Mouse (Mus musculus) monocyte, adult 5-6 weeks (primary cell): Measurements from ENCODE around the gene Gm3047. TPM values are rescaled to one million over a fixed set of nuclear protein-coding genes. Genes with fewer than 3 reads are reported as not detected.
"Not testable (repeated sequence)": the region's sequence is repeated elsewhere in the genome, so short reads cannot be mapped to it uniquely, and the experiment has no call there.

Experiments used
- ATAC-seq: fragments of 153-309, 156-312 bp; replicated peaks from 2 replicates; pipeline ENCODE4 v1.8.0; 2017; ENCODE audit warnings: mild to moderate bottlenecking; ENCODE audit not compliant: low TSS enrichment, insufficient number of reproducible peaks, severe bottlenecking, poor library complexity, low FRiP score
- total RNA-seq: library from RNA; stranded (forward); fragments of 200-1000, 200-491, 200-594 nt; gene quantifications from 3 replicates; pipeline ENCODE4 v1.2.3, GENCODE M21; 2017

Gene Gm3047
- total RNA-seq, result not detected in 3 replicates

- not testable (repeated sequence) for ATAC-seq
Observed at GRCm38 (mm10) chr14:4555105-4555504, at the start of gene Gm3047. Gene Gm3047, plus strand, starts transcription at chr14:4555405.

Other genes with a start within 250 kb of the Gm3047 start
- not detected in 3 replicates for gene Gm3149, start 238.1 kb upstream of the Gm3047 start, total RNA-seq
- gene 2610042L04Rik, start 220.6 kb upstream of the Gm3047 start, total RNA-seq, result not detected in 3 replicates
- gene Gm3159, start 157.9 kb upstream of the Gm3047 start, total RNA-seq, result not detected in 3 replicates
- not detected in 3 replicates for gene Gm3164, start 140.0 kb upstream of the Gm3047 start, total RNA-seq
- not detected in 3 replicates for gene Gm3173, start 124.4 kb upstream of the Gm3047 start, total RNA-seq
- not detected in 3 replicates for gene Gm3182, start 73.7 kb upstream of the Gm3047 start, total RNA-seq
- not detected in 3 replicates for gene Gm8159, start 76.9 kb downstream of the Gm3047 start, total RNA-seq
- not detected in 3 replicates for gene Gm3239, start 108.8 kb downstream of the Gm3047 start, total RNA-seq
- gene Gm7876, start 153.8 kb downstream of the Gm3047 start, total RNA-seq, result not detected in 3 replicates
- gene Gm3252, start 171.4 kb downstream of the Gm3047 start, total RNA-seq, result not detected in 3 replicates
- gene Gm9602, start 220.9 kb downstream of the Gm3047 start, total RNA-seq, result not detected in 3 replicates